9 mouse cellular contexts compared by ENCODE assay signal in genomic region chr4:148654701-148655398, GRCm38 (mm10). TPM values are rescaled to one million over a fixed set of nuclear protein-coding genes. Genes with fewer than 3 reads are reported as not detected.
DNase-seq lines count a peak whose midpoint lies in the region; ATAC-seq and TF ChIP-seq lines count a peak whose summit lies in the region.
"Had no signal": no experiment of that assay in that cellular context is flagged by ENCODE, and none has a peak within 500 bp of the region (broad histone marks: within the 10 kb centered on the region; RNA-seq: fewer than 3 reads in every experiment).

No protein-coding gene starts in this region.

- no peaks in the 10 kb centered on the region for H3K4me1 ChIP-seq in stomach, postnatal 0 days (replicated peaks; ENCODE audit: control insufficient read depth, insufficient read depth)

- DNase-seq in embryo, embryonic 10 days (ENCODE audit: low spot score) = peak; percentile 71
- DNase-seq in embryo, embryonic 11 days = no peak
- peak; percentile 24 for DNase-seq in ovary, postnatal 36 days (ENCODE audit: low spot score)
- DNase-seq in ovary, postnatal 14 days (ENCODE audit: low spot score) = no peak
- peak; percentile 55 to 78 for DNase-seq in cerebellum, postnatal 14 days
- peak; percentile 64 for DNase-seq in liver
- peak; percentile 53 for DNase-seq in stomach, postnatal 0 days (ENCODE audit: low spot score)
- DNase-seq in ovary, postnatal 10 days (ENCODE audit: low spot score) = no peak

- no peaks in the 10 kb centered on the region for H3K36me3 ChIP-seq in stomach, postnatal 0 days (ENCODE audit: control insufficient read depth, insufficient read depth, low read length)
- H3K36me3 ChIP-seq: limb, embryonic 13.5 days had no signal

- H3K9ac ChIP-seq in stomach, postnatal 0 days (ENCODE audit: low read length) = no peak overlapping the region
- H3K9ac ChIP-seq: limb, embryonic 13.5 days had no signal

- H3K9me3 ChIP-seq in stomach, postnatal 0 days (ENCODE audit: control insufficient read depth, low read length) = no peaks in the 10 kb centered on the region
- H3K9me3 ChIP-seq: limb, embryonic 13.5 days had no signal

- peak; percentile 72 for TF ChIP-seq CTCF in stomach, postnatal 0 days (IDR thresholded peaks at IDR 0.05; ENCODE audit: low read depth)

- H3K27ac ChIP-seq in stomach, postnatal 0 days (replicated peaks) = no peak overlapping the region
- H3K27ac ChIP-seq: limb, embryonic 13.5 days had no signal

- no peaks in the 10 kb centered on the region for H3K27me3 ChIP-seq in stomach, postnatal 0 days (ENCODE audit: control insufficient read depth, insufficient read depth, low read length)

- WGBS in stomach, postnatal 0 days = 87% methylated on average over 18 of the region's 18 CpGs

- TF ChIP-seq EP300 in stomach, postnatal 0 days (optimal IDR thresholded peaks at IDR 0.05) = no peak

- no peak overlapping the region for H3K4me2 ChIP-seq in stomach, postnatal 0 days (replicated peaks; ENCODE audit: low read depth)
- H3K4me2 ChIP-seq: limb, embryonic 13.5 days had no signal

- H3K4me3 ChIP-seq in stomach, postnatal 0 days (ENCODE audit: low read depth, low read length) = no peak overlapping the region
- H3K4me3 ChIP-seq: limb, embryonic 13.5 days had no signal

- ATAC-seq in stomach, postnatal 0 days (ENCODE audit: low FRiP score, low TSS enrichment) = 0 out of 2 replicates have a peak, but pooled peaks have one; percentile 38

RNA-seq across cellular contexts. Expression of gene Gm572, which starts 11.7 kb away (rescaled TPM):
- polyA plus RNA-seq in stomach, postnatal 0 days (2015; fragmentation: Nextera tagmentation; extraction: Ambion mirVana) = 0.10 and 0.16 TPM in 2 replicates
- polyA plus RNA-seq: limb, embryonic 13.5 days had no signal

RNA-seq across cellular contexts. Expression of gene Tardbp, which starts 28.0 kb away (rescaled TPM):
- polyA plus RNA-seq in stomach, postnatal 0 days (2015; fragmentation: Nextera tagmentation; extraction: Ambion mirVana) = 99.8 and 106 TPM in 2 replicates

RNA-seq across cellular contexts. Expression of gene Masp2, which starts 52.5 kb away (rescaled TPM):
- polyA plus RNA-seq in stomach, postnatal 0 days (2015; fragmentation: Nextera tagmentation; extraction: Ambion mirVana) = 0.46 and 0.79 TPM in 2 replicates

Comparison
In these comparisons a context has a peak if more than half of its experiments do, and no peak if none do; other contexts are left out.
1. DNase-seq: peak in embryo, embryonic 10 days (single experiment), ovary, postnatal 36 days (single experiment), cerebellum, postnatal 14 days (2 of 2), liver (single experiment) and stomach, postnatal 0 days (single experiment); none in embryo, embryonic 11 days (single experiment), ovary, postnatal 14 days (single experiment) and ovary, postnatal 10 days (single experiment).